Mouse (Mus musculus): Measurements from ENCODE around the gene Gria1.

Gria1 gene

GRCm38 (mm10) chr11:57176552-57176951, 165.4 kb downstream of the Gria1 start:
- DNase-seq: no peak

DNA sequence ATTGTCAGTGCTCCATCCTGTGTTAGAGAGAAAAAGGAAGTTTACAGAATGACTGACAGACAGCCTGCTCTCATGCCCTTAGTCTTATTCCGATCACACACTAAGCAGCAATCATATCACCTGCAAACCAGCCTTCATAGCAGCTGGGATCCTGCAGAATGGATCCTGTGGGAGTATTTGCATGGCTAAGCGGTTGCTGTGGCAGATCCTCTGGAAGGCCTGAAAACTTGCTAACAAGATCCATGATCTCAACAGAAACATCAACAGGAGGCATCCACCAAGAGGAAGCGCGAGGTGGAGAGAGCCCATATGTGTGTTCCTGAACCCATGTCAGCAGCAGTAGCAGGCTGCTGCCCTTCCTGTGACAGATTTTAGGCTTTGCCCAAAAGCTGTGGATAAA, 173.0 kb downstream of the Gria1 start:
- DNase-seq: no peak

GRCm38 (mm10) chr11:57185110-57185509, 173.9 kb downstream of the Gria1 start:
- DNase-seq: no peak

- no peak for DNase-seq
Observed at GRCm38 (mm10) chr11:57189391-57189790, 178.2 kb downstream of the Gria1 start.

DNA sequence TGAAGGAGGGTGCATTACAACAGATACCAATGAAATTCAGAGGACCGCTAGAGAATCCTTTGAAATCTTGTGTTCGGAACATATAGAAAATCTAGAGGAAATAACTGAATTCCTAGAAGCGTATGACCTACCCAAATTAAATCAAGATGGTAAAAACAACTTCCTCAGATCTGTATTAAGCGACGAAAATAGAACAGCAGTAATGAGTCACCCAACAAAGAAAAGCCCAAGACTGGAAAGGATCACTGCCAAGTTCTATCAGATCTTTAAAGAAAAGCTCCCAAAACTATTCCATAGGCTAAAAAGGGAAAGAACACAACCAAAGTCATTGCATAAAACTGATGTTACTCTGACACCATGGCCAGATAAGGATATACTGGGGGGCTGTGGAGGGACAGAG, 183.6 kb downstream of the Gria1 start:
- no peak for DNase-seq

DNA sequence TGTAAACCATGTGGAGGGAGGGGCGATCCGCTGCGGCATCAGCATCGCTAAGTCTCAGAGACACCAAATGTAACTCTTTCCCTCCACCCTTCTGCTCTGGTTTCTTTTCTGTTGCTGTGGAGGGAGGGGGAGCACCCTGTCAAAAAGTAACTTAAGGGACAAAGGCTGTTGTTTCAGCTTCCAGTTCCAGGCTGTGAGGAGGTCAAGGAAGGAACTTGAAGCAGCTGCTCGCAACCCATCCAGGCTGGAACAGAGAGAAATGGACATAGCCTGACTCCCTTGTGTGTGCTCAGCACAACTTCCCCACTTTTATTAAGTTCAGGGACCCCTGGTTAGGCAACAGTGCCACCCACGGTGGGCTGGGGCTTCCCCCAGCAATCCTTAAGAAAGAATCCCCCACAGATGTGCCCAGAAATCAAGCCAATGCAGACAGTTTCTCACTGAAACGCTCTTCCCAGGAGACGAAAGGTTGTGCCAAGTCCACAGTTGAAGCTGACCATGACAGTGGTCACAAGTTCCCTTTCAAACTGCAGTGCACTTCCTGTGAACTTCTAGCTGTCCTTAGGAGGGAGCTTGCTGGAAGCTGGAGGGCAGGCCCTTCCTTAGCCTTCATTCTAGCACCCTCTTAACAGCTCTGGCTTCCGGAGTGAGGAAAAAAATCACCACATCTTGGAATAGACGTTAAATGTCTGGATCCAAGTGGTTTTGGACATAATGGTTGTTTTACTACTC, 190.2 kb downstream of the Gria1 start:
- peak; percentile 2 for DNase-seq

- no peak for DNase-seq
Observed at GRCm38 (mm10) chr11:57204371-57204770, 193.2 kb downstream of the Gria1 start.

DNA sequence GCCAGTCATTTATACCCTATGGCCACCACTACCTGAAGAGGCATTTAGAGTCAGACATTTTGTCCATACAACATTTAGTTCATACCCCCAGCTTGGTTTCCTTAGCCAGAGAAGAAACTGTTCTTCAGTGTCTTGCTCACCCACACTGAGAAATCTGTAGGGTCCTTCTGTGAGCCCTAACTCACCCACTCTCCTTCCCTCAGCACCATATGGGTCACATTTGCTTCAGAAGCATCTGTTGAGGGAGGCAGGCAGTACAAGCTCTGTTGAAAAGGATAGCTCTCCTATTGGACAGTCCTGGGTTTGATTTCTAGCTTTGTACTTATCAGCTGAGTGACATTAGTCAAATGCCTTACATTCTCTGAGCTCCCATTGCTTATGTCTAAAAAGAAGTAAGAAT, 196.1 kb downstream of the Gria1 start:
- DNase-seq: no peak

DNA sequence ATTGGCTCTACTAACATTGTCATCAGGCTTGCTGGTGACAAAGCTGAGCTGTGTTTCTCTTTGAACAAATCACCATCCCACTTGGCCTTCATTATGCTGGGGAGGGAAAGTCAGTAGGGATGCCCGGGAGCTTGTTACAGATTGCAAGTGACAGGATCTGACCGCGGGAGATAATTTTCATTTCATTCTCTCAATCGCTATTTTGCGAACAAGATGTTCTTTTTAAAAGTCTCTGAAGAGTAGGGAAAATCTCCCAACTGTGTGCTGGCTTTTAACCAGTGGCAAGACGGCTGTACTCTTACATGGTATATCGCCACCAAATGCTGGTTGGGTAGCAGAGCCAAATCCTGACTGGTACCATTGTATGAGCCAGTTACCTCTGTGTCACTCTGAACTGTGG, 202.9 kb downstream of the Gria1 start:
- no peak for DNase-seq

- DNase-seq: no peak
Observed at GRCm38 (mm10) chr11:57214583-57214982, 203.4 kb downstream of the Gria1 start.

DNA sequence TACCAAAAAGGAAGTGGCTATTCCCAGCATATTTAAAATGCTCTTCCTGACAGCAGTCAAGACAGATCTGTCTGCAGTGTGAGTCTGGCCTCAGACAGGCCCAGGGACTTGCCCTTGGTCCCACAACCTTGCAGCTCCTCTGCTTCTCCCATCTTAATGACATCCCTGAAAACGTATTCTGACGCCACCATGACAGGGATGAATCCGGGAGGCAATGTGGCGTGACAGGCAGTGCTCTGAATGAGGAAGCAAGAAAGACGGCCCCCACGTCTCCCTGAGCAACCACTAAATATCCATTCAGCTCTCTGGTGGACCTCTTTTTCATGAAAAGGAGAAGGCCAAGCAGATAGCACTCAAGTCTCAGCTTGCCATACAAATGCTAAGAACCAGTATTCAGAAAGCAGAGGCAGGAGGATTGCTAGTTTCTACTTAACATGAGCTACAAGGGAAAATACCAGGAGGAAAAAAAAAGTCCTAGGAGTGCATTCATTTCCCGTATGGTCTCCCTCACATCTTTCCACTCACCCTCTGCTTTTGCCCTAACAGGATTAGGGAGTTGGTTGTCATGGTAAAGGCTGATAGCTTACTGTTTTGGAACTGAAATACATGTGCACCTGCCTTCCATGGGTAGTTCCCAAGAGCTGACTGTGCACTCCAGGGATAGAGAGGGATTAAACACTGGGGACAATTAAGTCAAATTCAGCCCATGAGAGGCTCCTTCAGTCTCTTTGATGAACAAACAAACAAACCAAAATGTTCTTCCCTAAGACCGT, 211.8 kb downstream of the Gria1 start:
- DNase-seq: no peak

- DNase-seq: no peak
Observed at GRCm38 (mm10) chr11:57235446-57235845, 224.3 kb downstream of the Gria1 start.

DNA sequence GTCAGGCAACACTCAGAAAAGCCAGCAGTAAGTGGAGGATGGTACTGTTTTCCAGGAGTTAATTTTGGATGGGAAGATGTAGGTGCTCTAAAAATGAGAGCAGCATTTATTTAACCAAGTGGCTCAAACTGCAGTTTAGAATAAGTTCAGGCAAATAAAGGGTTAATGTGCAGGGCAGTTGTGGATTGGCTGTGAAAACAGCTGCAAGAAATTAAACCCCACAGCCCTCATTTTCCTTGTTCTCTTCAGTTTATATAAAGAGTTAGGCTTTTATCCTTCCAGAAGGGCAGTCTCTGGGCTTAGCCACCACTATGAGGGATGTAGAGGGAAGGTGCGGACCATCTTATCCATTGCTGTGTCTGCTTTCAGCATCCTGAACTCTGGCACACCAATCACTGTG, 225.2 kb downstream of the Gria1 start:
- no peak for DNase-seq

- DNase-seq: no peak
Observed at GRCm38 (mm10) chr11:57239758-57240157, 228.6 kb downstream of the Gria1 start.

DNA sequence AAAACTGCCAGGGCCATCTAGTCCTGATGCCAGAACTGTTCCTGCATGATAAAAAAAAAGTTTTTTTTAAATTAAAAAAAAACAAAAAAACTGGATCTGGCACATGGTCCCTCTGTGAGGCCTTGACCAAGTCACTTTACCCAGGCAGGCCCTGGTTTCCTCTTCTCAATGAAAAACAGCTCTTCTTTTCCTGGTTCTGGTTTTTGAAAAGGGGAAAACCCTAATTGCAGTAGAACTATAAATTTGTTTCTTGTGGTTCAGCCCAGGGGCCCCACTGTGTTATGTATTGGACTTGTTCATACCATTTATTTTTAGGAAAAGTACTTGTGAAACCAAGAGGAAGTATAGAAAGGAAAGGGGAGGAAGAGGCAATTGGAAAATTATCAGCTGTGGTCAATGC, 232.6 kb downstream of the Gria1 start:
- DNase-seq: no peak

DNA sequence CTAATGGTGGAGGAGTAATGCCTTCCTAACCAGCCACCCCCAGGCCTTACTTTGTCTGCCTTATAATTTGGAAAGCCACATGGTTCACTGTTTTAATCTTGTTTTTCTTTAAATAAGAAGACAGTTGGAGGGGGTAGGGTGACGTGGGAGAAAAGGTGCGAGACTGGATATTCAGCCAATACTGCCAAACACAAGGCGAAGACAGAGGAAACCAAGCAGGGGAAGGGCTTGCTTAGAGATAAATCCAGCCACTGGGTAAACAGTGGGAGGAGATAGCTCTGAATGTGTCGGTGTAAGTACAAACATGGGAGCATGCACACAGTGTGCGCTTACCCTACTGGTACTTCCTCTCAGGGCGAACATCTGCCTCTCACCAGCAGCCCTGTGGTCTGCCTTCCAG, 233.4 kb downstream of the Gria1 start:
- DNase-seq: no peak

DNA sequence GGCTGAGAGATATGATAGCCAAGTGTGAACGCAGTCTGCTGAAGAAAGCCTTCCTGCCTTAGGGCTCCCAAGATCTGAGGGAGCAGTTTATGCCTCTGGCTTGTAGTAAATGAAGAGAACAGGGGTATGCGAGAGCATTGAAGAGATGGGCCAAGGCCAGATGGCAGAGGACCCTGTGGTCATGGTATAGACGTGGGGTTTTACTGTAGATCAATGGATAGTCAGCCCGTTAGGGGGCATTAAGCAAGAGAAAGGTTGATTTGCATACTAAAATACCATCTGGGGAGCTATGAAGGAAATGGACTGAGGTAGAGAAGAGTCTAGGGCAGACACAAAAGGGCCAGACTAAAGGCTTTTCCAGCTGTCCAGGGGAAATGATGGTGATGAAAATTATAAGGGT, 237.7 kb downstream of the Gria1 start:
- DNase-seq: no peak

DNA sequence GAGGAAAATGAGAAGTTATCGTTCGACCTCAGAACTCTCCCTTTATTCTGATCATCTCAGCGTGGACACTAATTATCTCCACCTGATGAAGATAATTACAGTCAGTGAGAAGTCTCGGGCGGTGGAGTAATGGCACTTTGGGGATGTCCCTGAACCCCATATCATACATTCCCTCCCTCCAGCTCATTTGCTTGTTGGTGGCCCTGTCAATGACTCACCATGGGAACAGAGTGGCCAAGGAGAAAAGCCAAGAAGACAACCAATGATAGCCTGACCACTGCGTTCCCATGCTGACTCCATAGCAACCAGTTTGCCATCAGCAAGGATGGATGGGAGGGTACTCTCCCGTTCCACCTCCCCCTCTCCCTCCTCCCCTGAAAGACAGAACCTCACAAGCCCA, 238.9 kb downstream of the Gria1 start:
- no peak for DNase-seq

DNA sequence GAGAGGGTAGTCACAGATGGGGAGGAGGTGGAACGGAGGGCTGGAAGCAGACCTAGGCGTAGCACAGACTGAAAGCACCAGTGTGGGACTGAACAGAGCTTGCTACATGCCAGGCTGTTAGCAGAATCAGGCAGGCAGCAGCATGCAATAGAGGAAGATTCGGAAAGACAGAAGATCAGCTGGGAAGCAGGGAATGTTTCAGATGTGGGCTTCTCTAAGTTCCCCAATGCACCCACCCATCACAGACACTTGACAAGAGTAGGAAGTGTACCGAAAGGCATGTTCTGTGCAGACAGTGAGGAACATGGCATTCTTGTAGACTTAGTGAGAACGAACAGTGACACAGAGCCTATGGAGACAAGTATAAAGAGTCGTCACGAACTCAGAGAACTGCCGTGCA, 260.5 kb downstream of the Gria1 start:
- DNase-seq: no peak

GRCm38 (mm10) chr11:57274687-57275086, 263.5 kb downstream of the Gria1 start:
- no peak for DNase-seq

DNA sequence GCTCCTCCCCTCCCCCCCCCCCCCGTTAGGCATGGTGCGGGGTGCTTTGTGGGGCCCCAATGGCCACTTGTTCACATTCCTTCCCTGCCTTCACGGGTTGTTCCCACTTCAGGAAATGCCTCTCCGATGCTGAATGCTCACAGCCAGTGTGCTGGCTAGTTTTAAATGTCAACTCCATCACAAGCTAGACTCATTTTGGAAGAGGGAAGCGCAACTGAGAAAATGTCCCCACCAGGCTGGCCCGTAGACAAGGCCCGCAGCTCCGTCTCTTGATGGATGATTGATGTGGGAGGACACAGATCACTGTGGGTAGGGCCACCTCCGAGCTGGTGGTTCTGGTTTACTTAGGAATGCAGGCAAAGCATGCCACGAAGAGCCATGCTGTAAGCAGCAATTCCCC, 266.9 kb downstream of the Gria1 start:
- no peak for DNase-seq

DNA sequence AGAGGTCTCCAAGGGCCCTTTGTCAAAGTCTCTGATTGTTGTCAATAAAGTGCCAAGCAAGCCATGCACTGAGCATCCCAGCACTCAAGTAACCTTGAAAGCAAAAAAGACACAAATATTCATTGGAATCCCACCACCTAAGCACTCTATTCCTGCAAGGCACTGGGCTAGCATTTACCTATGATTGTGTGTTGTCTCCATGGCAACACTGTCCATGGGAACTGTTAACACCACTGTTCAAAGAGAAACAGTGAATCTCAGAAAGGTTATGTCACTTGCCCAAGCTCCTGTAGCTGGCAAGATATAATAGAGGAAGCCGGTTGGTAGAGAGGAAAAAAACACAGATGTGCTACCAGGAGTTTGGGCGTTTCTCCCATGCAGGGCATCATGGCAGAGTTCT, 274.9 kb downstream of the Gria1 start:
- DNase-seq: no peak

DNA sequence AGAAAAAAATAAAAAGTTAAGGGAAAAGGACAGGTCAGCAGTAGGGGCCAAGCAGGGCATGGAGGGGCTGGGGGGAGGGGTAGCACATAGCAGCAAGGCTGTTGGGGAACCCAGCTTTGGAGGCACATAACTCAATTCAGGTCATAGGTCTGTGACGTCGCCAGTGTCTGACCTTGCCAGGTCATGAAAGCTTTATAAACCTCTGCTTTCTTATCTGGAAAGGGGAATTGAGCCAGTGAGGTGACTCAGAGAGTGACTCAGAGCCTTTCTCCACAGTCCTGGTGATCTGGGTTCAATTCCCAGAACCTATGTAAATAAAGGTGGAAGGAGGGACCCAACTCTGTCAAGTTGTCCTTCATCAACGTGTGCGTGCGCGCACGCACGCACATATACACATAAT, 286.2 kb downstream of the Gria1 start:
- no peak for DNase-seq

DNA sequence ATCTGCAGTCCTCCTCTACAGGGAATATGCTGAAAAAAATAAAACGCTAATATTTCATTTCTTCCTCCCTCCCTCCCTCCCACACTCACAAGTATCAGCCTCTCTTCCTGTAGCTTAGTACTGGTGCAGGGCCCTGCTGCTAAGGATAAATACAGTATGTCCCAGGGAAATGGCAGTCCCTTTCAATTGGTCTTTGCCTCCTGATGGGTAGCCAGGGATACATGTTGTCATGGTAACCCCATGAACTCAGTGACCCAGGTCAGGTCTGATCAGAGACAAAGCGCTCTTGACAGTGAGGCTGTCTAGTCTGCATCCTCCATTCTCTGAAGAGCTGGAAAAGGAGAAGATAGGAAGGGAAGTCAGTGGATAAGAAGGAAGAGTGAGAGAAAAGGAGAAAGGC, 287.1 kb downstream of the Gria1 start:
- no peak for DNase-seq

- DNase-seq: no peak
Observed at GRCm38 (mm10) chr11:57298665-57299064, 287.5 kb downstream of the Gria1 start.
